Comparison of ENCODE assay signal across 23 mouse cellular contexts in the genomic region with DNA sequence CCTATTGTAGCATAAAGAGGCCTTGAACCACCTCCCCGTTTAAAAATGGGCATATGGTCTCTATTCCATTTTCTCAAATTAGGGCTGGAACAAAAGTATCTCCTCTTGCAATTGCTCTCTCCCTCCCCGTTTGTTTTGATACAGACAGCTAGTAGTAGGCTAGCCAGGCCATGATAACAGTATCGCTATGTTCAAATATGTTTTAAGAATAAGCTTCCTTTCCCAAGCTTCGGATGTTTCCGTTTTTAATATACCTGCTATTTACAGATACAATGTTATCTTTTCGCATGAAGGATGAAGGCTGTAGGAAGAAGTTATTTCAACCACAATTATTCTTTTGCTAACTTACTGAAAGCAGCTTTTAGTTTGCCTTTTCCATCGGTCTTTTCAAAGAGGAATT. TPM values are rescaled to one million over a fixed set of nuclear protein-coding genes. Genes with fewer than 3 reads are reported as not detected.
"Had no signal": no experiment of that assay in that cellular context is flagged by ENCODE, and none has a peak within 500 bp of the region (broad histone marks: within the 10 kb centered on the region; RNA-seq: fewer than 3 reads in every experiment).

No protein-coding gene starts in this region.

- H3K9me3 ChIP-seq: neural tube, embryonic 13.5 days; neural tube, embryonic 15.5 days; stomach, embryonic 15.5 days had no signal

- H3K4me1 ChIP-seq: neural tube, embryonic 13.5 days; neural tube, embryonic 15.5 days; stomach, embryonic 15.5 days had no signal

- H3K27me3 ChIP-seq: neural tube, embryonic 13.5 days; neural tube, embryonic 15.5 days; stomach, embryonic 15.5 days had no signal

- H3K36me3 ChIP-seq: neural tube, embryonic 13.5 days; neural tube, embryonic 15.5 days; stomach, embryonic 15.5 days had no signal

- DNase-seq: retina, postnatal 1 day; right cerebral cortex, adult 18-20 months; right cerebral cortex, postnatal 14 days; right cerebral cortex, postnatal 25 days; right cerebral cortex, postnatal 4 days; spleen, adult 18-20 months; thymus, adult 18-20 months; thymus, adult 2 months; thymus, postnatal 14 days; thymus, postnatal 25 days; thymus, postnatal 36 days; thymus, postnatal 4 days had no signal

- H3K4me3 ChIP-seq: neural tube, embryonic 13.5 days; neural tube, embryonic 15.5 days; stomach, embryonic 15.5 days had no signal

- H3K4me2 ChIP-seq: neural tube, embryonic 13.5 days; neural tube, embryonic 15.5 days; stomach, embryonic 15.5 days had no signal

- H3K27ac ChIP-seq: neural tube, embryonic 13.5 days; neural tube, embryonic 15.5 days; stomach, embryonic 15.5 days; stomach, postnatal 0 days had no signal

- H3K9ac ChIP-seq: neural tube, embryonic 13.5 days; neural tube, embryonic 15.5 days; stomach, embryonic 15.5 days had no signal

RNA-seq across cellular contexts. Expression of a gene that starts 19.7 kb away (rescaled TPM):
- total RNA-seq: neutrophil, adult 5-6 weeks had no signal
- polyA plus RNA-seq: neural tube, embryonic 13.5 days; neural tube, embryonic 14.5 days; neural tube, embryonic 15.5 days; spleen, adult 2 months; stomach, embryonic 14.5 days; testis, adult 2 months; thymus, adult 2 months; thymus, postnatal 0 days; urinary bladder, adult 2 months had no signal
